Mouse (Mus musculus): ENCODE measurements around the gene Gm10447.
"Not testable (repeated sequence)": the region's sequence is repeated elsewhere in the genome, so short reads cannot be mapped to it uniquely, and the experiment has no call there.

DNA sequence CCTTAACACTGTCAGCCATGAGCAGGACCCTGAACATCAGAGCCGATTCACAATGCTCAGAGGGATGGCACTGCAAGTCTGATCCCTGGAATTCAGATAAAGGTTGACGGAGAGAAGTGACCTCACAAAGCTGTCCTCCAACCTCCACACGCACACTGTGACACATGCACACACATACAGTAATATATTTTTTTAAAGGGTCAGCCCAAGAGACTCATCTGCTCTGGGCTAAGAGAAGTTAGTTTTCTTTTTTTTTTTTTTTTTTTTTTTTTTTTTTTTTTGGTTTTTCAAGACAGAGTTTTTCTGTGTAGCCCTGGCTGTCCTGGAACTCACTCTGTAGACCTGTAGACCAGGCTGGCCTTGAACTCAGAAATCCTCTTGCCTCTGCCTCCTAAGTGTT, 30.0 kb downstream of the Gm10447 start:
- TF ChIP-seq CTCF, EP300 (IDR thresholded peaks at IDR 0.05): not testable (repeated sequence)

Measured in lung, postnatal 0 days (tissue).